17 mouse cellular contexts compared by ENCODE assay signal in the genomic region with DNA sequence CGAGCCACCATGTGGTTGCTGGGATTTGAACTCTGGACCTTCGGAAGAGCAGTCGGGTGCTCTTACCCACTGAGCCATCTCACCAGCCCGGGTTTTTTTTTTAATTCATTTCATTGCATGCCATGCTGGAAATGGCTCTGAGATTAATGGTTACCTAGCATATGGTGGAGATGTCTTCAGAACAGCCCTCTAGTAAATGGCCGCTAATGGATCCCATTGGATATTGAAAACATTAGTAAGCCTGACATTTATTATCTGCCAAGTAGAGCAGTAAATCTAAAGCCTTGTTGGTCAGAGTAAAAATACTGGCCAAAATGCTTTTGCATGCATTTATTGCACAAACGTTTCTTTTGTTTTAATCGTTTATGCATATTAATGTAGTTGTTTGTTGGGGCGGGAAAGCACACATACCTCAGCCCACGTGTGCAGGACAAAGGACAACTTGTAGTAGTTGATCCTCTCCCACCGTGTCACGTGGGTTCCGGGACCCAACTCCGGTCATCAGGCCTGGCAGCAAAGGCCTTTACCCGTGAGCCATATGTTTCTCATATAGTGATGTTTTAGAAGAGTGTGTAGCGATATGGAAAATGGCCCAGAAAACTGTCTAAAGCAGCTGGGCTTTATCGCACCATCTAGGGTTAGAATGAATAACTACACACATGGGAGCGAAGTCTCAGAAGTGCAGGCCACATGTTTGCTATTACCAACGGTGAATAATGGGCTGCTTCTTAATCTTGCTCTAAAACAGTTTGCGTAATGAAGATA. TPM values are rescaled to one million over a fixed set of nuclear protein-coding genes. Genes with fewer than 3 reads are reported as not detected.
DNase-seq lines count a peak whose midpoint lies in the region; ATAC-seq and TF ChIP-seq lines count a peak whose summit lies in the region.
"Had no signal": no experiment of that assay in that cellular context is flagged by ENCODE, and none has a peak within 500 bp of the region (broad histone marks: within the 10 kb centered on the region; RNA-seq: fewer than 3 reads in every experiment).

No protein-coding gene starts in this region.

- 79% methylated on average over 18 of the region's 19 CpGs for WGBS in intestine, postnatal 0 days
- 73% methylated on average over 19 of the region's 19 CpGs for WGBS in intestine, embryonic 15.5 days
- whole genome bisulfite sequencing in embryonic facial prominence, embryonic 11.5 days: 66% methylated on average over 18 of the region's 19 CpGs

- H3K4me1 ChIP-seq in intestine, postnatal 0 days (replicated peaks; ENCODE audit: control insufficient read depth, insufficient read depth, low read length): no peaks in the 10 kb centered on the region
- H3K4me1 ChIP-seq in intestine, embryonic 15.5 days (replicated peaks): no peaks in the 10 kb centered on the region
- H3K4me1 ChIP-seq in embryonic facial prominence, embryonic 11.5 days (ENCODE audit: control insufficient read depth, insufficient read depth, low read length): no peaks in the 10 kb centered on the region

- H3K9me3 ChIP-seq in intestine, postnatal 0 days (ENCODE audit: control insufficient read depth): no peaks in the 10 kb centered on the region
- no peaks in the 10 kb centered on the region for H3K9me3 ChIP-seq in intestine, embryonic 15.5 days
- H3K9me3 ChIP-seq in embryonic facial prominence, embryonic 11.5 days (replicated peaks; ENCODE audit: control insufficient read depth, low read length): no peaks in the 10 kb centered on the region
- H3K9me3 ChIP-seq: embryonic facial prominence, embryonic 13.5 days; G1E; heart, embryonic 12.5 days; megakaryocyte, embryonic 14.5 days had no signal

- DNase-seq in 3T3-L1 (ENCODE audit: low read depth, low spot score): peak; percentile 52
- DNase-seq in embryonic facial prominence, embryonic 11.5 days (ENCODE audit: low spot score): peak; percentile 69
- peak; percentile 44 for DNase-seq in neural tube, embryonic 10.5 days (ENCODE audit: extremely low spot score, low spot score)
- no peak for DNase-seq in ovary, postnatal 10 days (ENCODE audit: low spot score)
- no peak for DNase-seq in cerebellum, postnatal 4 days (ENCODE audit: low spot score in 2 of 2)
- DNase-seq in cerebellum, adult 11 months: no peak
- DNase-seq: cerebellum, adult 18-20 months; gastrocnemius, postnatal 14 days; right cerebral cortex, adult 18-20 months had no signal

- no peak overlapping the region for H3K9ac ChIP-seq in intestine, postnatal 0 days (ENCODE audit: low read depth, low read length)
- no peak overlapping the region for H3K9ac ChIP-seq in intestine, embryonic 15.5 days
- H3K9ac ChIP-seq in embryonic facial prominence, embryonic 11.5 days (replicated peaks; ENCODE audit: low read length): no peak overlapping the region
- H3K9ac ChIP-seq: embryonic facial prominence, embryonic 13.5 days; heart, embryonic 12.5 days; liver, embryonic 14.5 days had no signal

- H3K4me2 ChIP-seq in intestine, postnatal 0 days (replicated peaks; ENCODE audit: low read depth): no peak overlapping the region
- no peak overlapping the region for H3K4me2 ChIP-seq in intestine, embryonic 15.5 days (replicated peaks)
- H3K4me2 ChIP-seq in embryonic facial prominence, embryonic 11.5 days (ENCODE audit: low read depth, low read length): no peak overlapping the region
- H3K4me2 ChIP-seq: embryonic facial prominence, embryonic 13.5 days; heart, embryonic 12.5 days had no signal

- H3K27me3 ChIP-seq in intestine, postnatal 0 days (replicated peaks; ENCODE audit: control insufficient read depth, insufficient read depth, low read length): no peaks in the 10 kb centered on the region
- no peaks in the 10 kb centered on the region for H3K27me3 ChIP-seq in intestine, embryonic 15.5 days (replicated peaks)
- no peaks in the 10 kb centered on the region for H3K27me3 ChIP-seq in embryonic facial prominence, embryonic 11.5 days (ENCODE audit: control insufficient read depth, insufficient read depth, low read length)
- H3K27me3 ChIP-seq: embryonic facial prominence, embryonic 13.5 days; heart, embryonic 12.5 days; megakaryocyte, embryonic 14.5 days had no signal

- no peaks in the 10 kb centered on the region for H3K36me3 ChIP-seq in intestine, postnatal 0 days (ENCODE audit: control insufficient read depth, insufficient read depth)
- H3K36me3 ChIP-seq in intestine, embryonic 15.5 days: no peaks in the 10 kb centered on the region
- no peaks in the 10 kb centered on the region for H3K36me3 ChIP-seq in embryonic facial prominence, embryonic 11.5 days (replicated peaks; ENCODE audit: control insufficient read depth, insufficient read depth, low read depth, low read length)
- H3K36me3 ChIP-seq: embryonic facial prominence, embryonic 13.5 days; G1E; heart, embryonic 12.5 days had no signal

- peak; percentile 14; the same call in 1 of the 2 replicates for TF ChIP-seq CTCF in intestine, postnatal 0 days (IDR thresholded peaks at IDR 0.05; ENCODE audit: low read depth)

- ATAC-seq in intestine, postnatal 0 days: no peak
- ATAC-seq in intestine, embryonic 15.5 days: no peak
- no peak for ATAC-seq in embryonic facial prominence, embryonic 11.5 days (replicated peaks; ENCODE audit: insufficient number of reproducible peaks, low FRiP score, low TSS enrichment, low read depth)
- ATAC-seq: forebrain, embryonic 16.5 days had no signal

- no peak overlapping the region for H3K27ac ChIP-seq in intestine, postnatal 0 days (ENCODE audit: low read depth, low read length)
- H3K27ac ChIP-seq in intestine, embryonic 15.5 days: no peak overlapping the region
- no peak overlapping the region for H3K27ac ChIP-seq in embryonic facial prominence, embryonic 11.5 days (replicated peaks; ENCODE audit: low read depth, low read length)
- H3K27ac ChIP-seq: embryonic facial prominence, embryonic 13.5 days; liver, embryonic 14.5 days had no signal

- H3K4me3 ChIP-seq in intestine, postnatal 0 days (ENCODE audit: low read depth, low read length): no peak overlapping the region
- H3K4me3 ChIP-seq in intestine, embryonic 15.5 days (replicated peaks): no peak overlapping the region
- H3K4me3 ChIP-seq in embryonic facial prominence, embryonic 11.5 days (ENCODE audit: low read depth, low read length): no peak overlapping the region
- H3K4me3 ChIP-seq: embryonic facial prominence, embryonic 13.5 days; heart, embryonic 12.5 days; megakaryocyte, embryonic 14.5 days had no signal

RNA-seq across cellular contexts. Expression of a gene that starts 18.4 kb away (rescaled TPM):
- 12.4 and 14.7 TPM in 2 replicates for polyA plus RNA-seq in intestine, postnatal 0 days (2015; fragmentation: Nextera tagmentation; extraction: Ambion mirVana)
- 12.8 and 13.0 TPM in 2 replicates for polyA plus RNA-seq in intestine, embryonic 15.5 days (2015; fragmentation: Nextera tagmentation; extraction: Ambion mirVana)
- polyA plus RNA-seq in embryonic facial prominence, embryonic 11.5 days (2014; fragmentation: Nextera tagmentation; extraction: Ambion mirVana): 2.6 and 3.2 TPM in 2 replicates

RNA-seq across cellular contexts. Expression of a gene that starts 27.5 kb away (rescaled TPM):
- 9.6 and 10.1 TPM in 2 replicates for polyA plus RNA-seq in intestine, postnatal 0 days (2015; fragmentation: Nextera tagmentation; extraction: Ambion mirVana)
- polyA plus RNA-seq in intestine, embryonic 15.5 days (2015; fragmentation: Nextera tagmentation; extraction: Ambion mirVana): 11.9 and 12.9 TPM in 2 replicates
- 25.3 and 26.7 TPM in 2 replicates for polyA plus RNA-seq in embryonic facial prominence, embryonic 11.5 days (2014; fragmentation: Nextera tagmentation; extraction: Ambion mirVana)

Comparison
In these comparisons a context has a peak if more than half of its experiments do, and no peak if none do; other contexts are left out.
1. DNase-seq: peak in 3T3-L1 (single experiment), embryonic facial prominence, embryonic 11.5 days (single experiment) and neural tube, embryonic 10.5 days (single experiment); none in ovary, postnatal 10 days (single experiment), cerebellum, postnatal 4 days (0 of 2) and cerebellum, adult 11 months (single experiment).